Mouse (Mus musculus) cortical plate, adult 2 months (tissue): ENCODE data around the gene Zfp772.

Experiments
- CTCF ChIP-seq: fragments of 200-500 bp; IDR thresholded peaks from 2 replicates; pipeline ENCODE4 v1.5.1; 2011; ENCODE audit warnings: mild to moderate bottlenecking, control low read depth, low read length; ENCODE audit not compliant: insufficient read depth; ENCODE audit errors: extremely low read depth
- POLR2A ChIP-seq: fragments of 200-500 bp; IDR thresholded peaks from 2 replicates; pipeline ENCODE4 v1.6.1; 2011; ENCODE audit warnings: mild to moderate bottlenecking, low read length, control low read depth; ENCODE audit not compliant: insufficient read depth; ENCODE audit errors: extremely low read depth

DNA sequence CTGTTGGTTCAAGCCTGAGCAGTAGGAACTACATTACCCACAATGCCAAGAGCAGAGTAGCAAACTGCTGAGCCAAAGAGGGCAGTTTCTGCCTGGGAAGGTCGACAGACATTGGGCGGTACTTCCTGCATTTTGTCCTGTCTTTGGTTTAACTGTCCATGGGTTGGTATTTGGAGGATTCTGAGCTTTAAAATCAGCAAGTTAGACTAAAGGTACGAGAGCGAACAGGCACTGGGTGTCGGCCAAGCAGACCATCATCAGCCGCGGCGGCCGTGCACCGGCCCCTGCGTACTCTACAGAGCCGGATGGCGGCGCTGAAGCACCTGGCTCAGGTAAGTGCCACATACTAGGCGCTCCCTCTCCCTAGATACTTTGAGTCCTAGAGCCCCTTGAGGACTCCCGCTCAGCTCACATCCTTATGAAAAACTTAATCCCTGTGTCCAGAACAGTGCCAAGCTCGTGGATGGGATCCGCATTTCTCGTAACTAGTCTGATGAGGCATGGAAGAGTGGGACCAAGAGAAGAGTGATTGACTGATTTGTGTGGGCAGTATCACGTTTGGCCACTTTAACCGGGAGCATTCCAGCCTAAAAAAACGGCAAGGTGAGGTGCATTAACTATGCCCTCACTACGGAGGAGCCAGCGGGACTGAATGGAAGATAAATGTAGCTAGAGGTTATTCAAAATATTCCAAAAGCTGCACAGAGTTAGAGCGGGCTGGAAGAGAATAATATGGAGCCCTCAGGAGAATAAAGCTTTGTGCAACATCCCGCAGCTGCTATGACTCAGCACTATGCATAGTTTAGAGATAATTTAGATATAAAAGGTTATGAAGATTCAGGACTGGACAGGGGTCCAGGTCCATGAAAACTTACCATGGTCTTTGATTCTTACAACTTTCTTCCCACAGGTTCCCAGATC is 38.3 kb downstream of the Zfp772 start, which contains the start of gene Zfp418:
- TF ChIP-seq CTCF (no peak), POLR2A (no peak)
